Mouse (Mus musculus): Measurements from ENCODE around the gene Atg101. TPM values are rescaled to one million over a fixed set of nuclear protein-coding genes. Genes with fewer than 3 reads are reported as not detected.

Gene Atg101
- polyA plus RNA-seq, 1 experiment from 2014 or later, result 80.1 TPM

DNA sequence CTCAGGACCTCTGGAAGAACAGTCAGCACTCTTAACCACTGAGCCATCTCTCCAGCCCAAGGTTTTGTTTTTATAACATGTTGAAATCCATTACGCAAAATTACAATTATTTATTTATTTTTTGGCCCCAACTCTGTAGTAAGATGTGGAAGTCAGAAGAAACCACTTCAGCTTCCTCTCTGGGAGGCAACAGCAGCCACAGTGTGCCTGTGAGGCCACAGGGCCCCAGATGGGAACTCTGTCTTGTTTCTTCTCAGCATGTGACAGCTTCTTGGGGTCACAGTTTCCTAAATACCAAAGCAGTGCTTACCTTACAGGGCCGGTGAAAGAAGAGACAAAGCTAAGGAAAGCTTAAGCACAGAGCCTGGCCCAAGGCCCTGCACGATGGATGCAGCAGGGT is 40.1 kb upstream of the Atg101 start:
- Histone ChIP-seq H3K36me3 (no peaks in the 10 kb centered on the region), H3K27me3 (no peaks in the 10 kb centered on the region), H3K4me2 (no peak overlapping the region), H3K9me3 (replicated peaks) (no peaks in the 10 kb centered on the region), H3K27ac (no peak overlapping the region), H3K4me3 (replicated peaks) (no peak overlapping the region), H3K4me1 (peaks cover 39% of the 10 kb centered on the region), H3K9ac (no peak overlapping the region)
- ATAC-seq (replicated peaks; ENCODE audit: low FRiP score), result no peak
- WGBS, result 66% methylated on average over 3 of the region's 3 CpGs

DNA sequence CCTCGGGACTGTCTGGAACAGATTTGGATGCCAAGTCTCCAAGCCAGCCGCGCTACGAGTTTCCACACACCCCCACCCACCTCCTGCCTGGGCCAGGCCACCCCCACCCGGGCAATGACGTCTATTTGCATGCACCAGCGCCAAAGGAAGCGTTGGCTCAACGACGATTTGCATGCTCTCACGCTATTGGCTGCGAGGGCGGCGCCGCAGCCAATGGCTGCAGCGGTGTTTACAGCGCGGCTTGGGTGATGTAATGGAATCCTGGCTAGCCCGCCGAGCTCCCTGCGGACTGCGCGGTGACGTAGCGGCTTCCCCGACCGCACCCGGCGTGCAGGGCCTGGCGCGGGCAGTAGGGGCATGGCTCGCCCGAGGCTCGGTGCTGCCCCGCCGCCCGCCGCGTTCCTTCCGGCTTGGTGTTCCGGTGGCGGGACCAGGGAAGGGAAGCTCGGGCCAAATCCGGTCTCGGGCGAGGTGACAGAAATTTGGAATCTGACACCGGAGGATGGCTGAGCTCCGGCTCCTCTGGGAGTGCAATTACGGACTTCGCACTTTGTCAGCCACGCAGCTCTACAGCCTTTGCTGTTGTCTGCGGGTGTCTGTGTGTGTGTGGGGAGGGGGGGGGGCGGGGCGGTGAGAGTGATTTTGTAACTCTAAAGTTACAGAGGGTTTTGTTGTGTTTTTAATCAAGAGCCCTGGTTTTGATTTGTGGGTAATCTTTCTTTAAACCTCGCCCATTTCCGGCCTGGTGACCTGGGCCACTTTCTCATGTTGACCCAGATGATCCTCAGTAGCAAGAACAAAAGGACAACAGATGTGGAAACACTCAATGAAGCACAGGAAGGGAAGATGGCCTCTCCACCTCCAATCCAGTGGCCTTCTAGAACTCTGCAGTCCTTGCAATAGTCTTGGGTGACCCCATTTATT is 37.6 kb upstream of the Atg101 start:
- peak overlapping the region; percentile 78 for H3K4me2 ChIP-seq
- H3K9ac ChIP-seq, result peak overlapping the region; percentile 47
- H3K27me3 ChIP-seq, result no peaks in the 10 kb centered on the region
- H3K4me1 ChIP-seq, result peaks cover 26% of the 10 kb centered on the region
- no peaks in the 10 kb centered on the region for H3K9me3 ChIP-seq (replicated peaks)
- WGBS, result under 1% methylated on average over 56 of the region's 56 CpGs
- no peaks in the 10 kb centered on the region for H3K36me3 ChIP-seq
- peak; percentile 97 for ATAC-seq (replicated peaks; ENCODE audit: low FRiP score)
- peak overlapping the region; percentile 52 for H3K4me3 ChIP-seq (replicated peaks)
- H3K27ac ChIP-seq, result peak overlapping the region; percentile 90

DNA sequence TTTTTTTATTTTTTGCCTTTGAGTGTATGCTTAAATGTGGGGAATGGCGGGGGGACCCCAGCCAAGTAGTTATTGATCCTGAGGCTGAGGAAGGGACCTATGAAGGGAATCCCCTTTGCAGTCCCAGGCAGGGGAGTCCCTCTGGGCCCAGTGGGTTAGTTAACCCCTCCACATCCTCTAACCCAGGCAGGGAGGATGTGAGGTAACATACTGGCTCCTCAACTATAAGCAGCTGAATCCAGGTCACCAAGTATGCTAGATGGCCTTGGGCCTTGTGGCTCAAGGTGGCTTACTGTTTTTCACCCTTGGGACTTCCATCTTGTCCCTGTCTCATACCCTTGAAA is 36.9 kb upstream of the Atg101 start:
- WGBS, result 71% methylated on average over 1 of the region's 1 CpGs
- H3K4me3 ChIP-seq (replicated peaks), result no peak overlapping the region
- H3K36me3 ChIP-seq, result no peaks in the 10 kb centered on the region
- no peaks in the 10 kb centered on the region for H3K9me3 ChIP-seq (replicated peaks)
- H3K27me3 ChIP-seq, result no peaks in the 10 kb centered on the region
- H3K27ac ChIP-seq, result peak overlapping the region; percentile 90
- no peak for ATAC-seq (replicated peaks; ENCODE audit: low FRiP score)
- peaks cover 20% of the 10 kb centered on the region for H3K4me1 ChIP-seq
- H3K9ac ChIP-seq, result no peak overlapping the region
- H3K4me2 ChIP-seq, result peak overlapping the region; percentile 78

DNA sequence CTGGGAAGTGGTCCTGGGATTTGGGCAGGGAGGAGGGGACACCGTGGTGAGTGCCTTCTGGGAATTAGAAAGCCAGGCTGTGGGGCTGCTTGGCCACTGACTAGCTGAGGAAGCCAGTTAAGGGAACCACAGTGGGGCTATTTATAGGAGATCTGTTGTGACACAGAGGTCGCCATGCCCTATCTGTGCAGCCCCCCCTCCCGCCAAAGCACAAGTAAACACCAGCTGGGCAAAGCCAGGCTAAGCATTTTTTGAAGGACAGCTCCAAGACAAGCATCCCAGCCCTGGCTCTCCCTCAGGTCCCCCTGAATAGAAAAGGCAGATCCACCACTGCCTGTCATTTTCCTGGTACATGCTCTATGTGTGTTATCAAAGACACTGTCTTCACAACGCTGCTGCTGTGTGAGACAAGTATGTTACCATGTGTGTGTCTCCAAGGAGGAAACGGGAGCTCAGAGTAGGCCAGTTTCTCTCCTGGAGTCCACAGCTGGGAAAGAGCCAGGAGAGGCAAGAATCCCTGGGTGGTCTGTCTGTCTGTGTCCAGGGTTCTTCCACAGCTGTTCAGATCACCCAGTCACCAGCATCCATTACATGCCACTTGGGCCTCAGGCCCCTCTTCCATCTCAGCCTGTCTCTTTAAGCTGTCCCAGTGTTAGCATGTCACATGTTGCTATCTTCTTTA is 35.9 kb upstream of the Atg101 start:
- H3K4me2 ChIP-seq, result no peak overlapping the region
- H3K4me3 ChIP-seq (replicated peaks), result no peak overlapping the region
- peaks cover 15% of the 10 kb centered on the region for H3K4me1 ChIP-seq
- WGBS, result 62% methylated on average over 5 of the region's 5 CpGs
- no peaks in the 10 kb centered on the region for H3K27me3 ChIP-seq
- H3K9ac ChIP-seq, result no peak overlapping the region
- ATAC-seq (replicated peaks; ENCODE audit: low FRiP score), result no peak
- no peaks in the 10 kb centered on the region for H3K36me3 ChIP-seq
- no peaks in the 10 kb centered on the region for H3K9me3 ChIP-seq (replicated peaks)
- no peak overlapping the region for H3K27ac ChIP-seq

- H3K9me3 ChIP-seq (replicated peaks), result no peaks in the 10 kb centered on the region
- 71% methylated on average over 9 of the region's 9 CpGs for WGBS
- H3K36me3 ChIP-seq, result no peaks in the 10 kb centered on the region
- H3K4me3 ChIP-seq (replicated peaks), result no peak overlapping the region
- ATAC-seq (replicated peaks; ENCODE audit: low FRiP score), result no peak
- H3K9ac ChIP-seq, result no peak overlapping the region
- H3K4me2 ChIP-seq, result no peak overlapping the region
- no peaks in the 10 kb centered on the region for H3K27me3 ChIP-seq
- H3K4me1 ChIP-seq, result peaks cover 20% of the 10 kb centered on the region
- H3K27ac ChIP-seq, result no peak overlapping the region
These were observed 33.8 kb upstream of the Atg101 start for GRCm38 (mm10) chr15:101250220-101250800.

- H3K9me3 ChIP-seq (replicated peaks), result no peaks in the 10 kb centered on the region
- H3K4me1 ChIP-seq, result peaks cover 12% of the 10 kb centered on the region
- ATAC-seq (replicated peaks; ENCODE audit: low FRiP score), result no peak
- H3K9ac ChIP-seq, result no peak overlapping the region
- H3K27ac ChIP-seq, result no peak overlapping the region
- no peaks in the 10 kb centered on the region for H3K36me3 ChIP-seq
- 92% methylated on average over 5 of the region's 5 CpGs for WGBS
- H3K4me3 ChIP-seq (replicated peaks), result no peak overlapping the region
- H3K27me3 ChIP-seq, result no peaks in the 10 kb centered on the region
- no peak overlapping the region for H3K4me2 ChIP-seq
These were observed 32.1 kb upstream of the Atg101 start for GRCm38 (mm10) chr15:101251930-101252329.

GRCm38 (mm10) chr15:101252614-101253013 is 31.5 kb upstream of the Atg101 start:
- no peak for ATAC-seq (replicated peaks; ENCODE audit: low FRiP score)
- H3K4me3 ChIP-seq (replicated peaks), result no peak overlapping the region
- no peak overlapping the region for H3K4me2 ChIP-seq
- WGBS, result 87% methylated on average over 6 of the region's 6 CpGs
- no peaks in the 10 kb centered on the region for H3K27me3 ChIP-seq
- no peak overlapping the region for H3K27ac ChIP-seq
- no peaks in the 10 kb centered on the region for H3K36me3 ChIP-seq
- no peak overlapping the region for H3K9ac ChIP-seq
- H3K4me1 ChIP-seq, result peaks cover 9% of the 10 kb centered on the region
- no peaks in the 10 kb centered on the region for H3K9me3 ChIP-seq (replicated peaks)

GRCm38 (mm10) chr15:101253563-101253885 is 30.5 kb upstream of the Atg101 start:
- Histone ChIP-seq H3K27me3 (no peaks in the 10 kb centered on the region), H3K9me3 (replicated peaks) (no peaks in the 10 kb centered on the region), H3K4me2 (peak overlapping the region; percentile 88), H3K36me3 (no peaks in the 10 kb centered on the region), H3K4me3 (replicated peaks) (peak overlapping the region; percentile 58), H3K27ac (0 out of 2 replicates have a peak overlapping the region, but pooled peaks have one; percentile 24), H3K9ac (peak overlapping the region; percentile 68; the same call in 1 of the 2 replicates), H3K4me1 (peaks cover 9% of the 10 kb centered on the region)
- ATAC-seq (replicated peaks; ENCODE audit: low FRiP score), result no peak
- 35% methylated on average over 3 of the region's 3 CpGs for WGBS

- H3K9ac ChIP-seq, result peak within 1 kb of the TSS; percentile 68
- peak within 1 kb of the TSS; percentile 88 for H3K4me2 ChIP-seq
- WGBS, result 1% methylated on average over 80 of the region's 82 CpGs
- peak within 1 kb of the TSS; percentile 24; the same call in 1 of the 2 replicates for H3K27ac ChIP-seq
- no peaks in the 10 kb centered on the region for H3K27me3 ChIP-seq
- H3K4me3 ChIP-seq (replicated peaks), result peak within 1 kb of the TSS; percentile 58
- H3K4me1 ChIP-seq, result peaks cover 9% of the 10 kb centered on the region
- H3K36me3 ChIP-seq, result no peaks in the 10 kb centered on the region
- ATAC-seq (replicated peaks; ENCODE audit: low FRiP score), result peak; percentile 61
- no peaks in the 10 kb centered on the region for H3K9me3 ChIP-seq (replicated peaks)
These were observed 29.9 kb upstream of the Atg101 start, which contains the start of gene Nr4a1 for GRCm38 (mm10) chr15:101253886-101254795. Gene Nr4a1 (plus strand): TSS chr15:101254269.

DNA sequence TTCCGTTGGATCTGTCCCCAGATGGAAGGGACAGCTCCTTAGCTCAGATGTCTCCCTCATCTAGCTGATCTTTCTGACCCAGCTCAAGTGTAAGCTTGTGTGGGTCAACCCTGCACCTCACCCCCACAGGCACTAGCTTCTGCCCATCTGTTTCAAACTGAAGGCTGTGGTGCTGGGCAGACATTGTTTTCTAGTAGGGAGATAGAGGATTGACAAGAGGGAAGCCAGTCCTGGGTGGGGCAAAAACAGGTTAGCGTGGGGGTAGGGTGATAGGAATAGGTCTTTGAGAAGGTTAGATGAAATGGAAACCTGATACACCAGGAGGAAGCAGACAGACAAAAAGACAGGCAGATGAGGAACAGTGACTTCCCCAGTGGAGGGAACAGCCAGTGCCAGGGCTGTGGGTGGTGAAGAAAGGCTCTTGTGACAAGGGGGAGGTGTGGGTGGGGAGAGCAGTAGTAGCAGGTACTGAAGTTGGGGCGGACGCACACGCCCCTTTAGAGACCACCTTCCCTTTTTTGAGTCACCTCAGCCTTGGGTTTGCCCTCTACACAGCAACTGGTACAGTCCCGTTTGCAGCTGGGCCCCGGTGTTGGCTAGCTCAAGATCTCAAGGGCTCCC is 28.1 kb upstream of the Atg101 start:
- Histone ChIP-seq H3K4me2 (no peak overlapping the region), H3K27ac (no peak overlapping the region), H3K4me3 (replicated peaks) (no peak overlapping the region), H3K9ac (no peak overlapping the region), H3K27me3 (no peaks in the 10 kb centered on the region), H3K4me1 (peaks cover 20% of the 10 kb centered on the region), H3K9me3 (replicated peaks) (no peaks in the 10 kb centered on the region), H3K36me3 (no peaks in the 10 kb centered on the region)
- ATAC-seq (replicated peaks; ENCODE audit: low FRiP score), result no peak
- WGBS, result 78% methylated on average over 7 of the region's 7 CpGs
